Mouse (Mus musculus): ENCODE measurements around the gene Sec61a1. TPM values are rescaled to one million over a fixed set of nuclear protein-coding genes. Genes with fewer than 3 reads are reported as not detected.

Gene Sec61a1
- total RNA-seq, 2 experiments from 2014 or later = 129 to 138 TPM

DNA sequence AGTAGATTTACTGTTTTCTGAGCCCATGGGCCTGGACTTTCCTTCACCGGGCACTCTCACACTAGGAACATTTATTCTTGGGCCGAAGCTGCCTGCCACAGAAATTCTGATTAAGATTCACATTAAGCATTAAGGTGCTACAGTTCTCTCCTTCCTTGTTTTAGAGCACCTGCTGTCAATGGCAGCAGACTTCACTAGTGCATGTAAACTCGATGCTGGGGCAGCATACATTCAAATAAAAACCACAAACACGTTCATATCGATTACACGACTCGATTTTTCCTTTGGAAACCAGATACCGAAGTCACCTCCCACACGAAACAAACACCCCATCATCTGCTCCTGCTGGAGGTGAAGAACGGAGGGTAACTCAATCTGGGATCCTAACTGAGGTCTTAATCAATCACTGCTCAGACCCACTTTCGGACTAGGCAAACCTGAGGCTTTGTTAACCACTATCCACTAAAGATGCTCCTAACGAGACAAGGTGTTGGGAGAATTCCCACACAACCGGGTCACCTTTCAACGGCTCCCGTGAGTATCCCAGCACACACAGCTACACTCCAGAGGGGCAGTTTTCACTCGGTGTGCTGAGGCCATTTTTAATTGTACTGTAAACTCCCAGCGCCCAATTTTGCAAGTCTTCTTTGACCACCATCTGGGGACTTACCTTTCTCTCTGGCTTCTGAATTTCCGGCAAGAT, 853 bp downstream of the Sec61a1 start:
- DNase-seq (ENCODE audit: low spot score in 2 of 2) = no peak

DNA sequence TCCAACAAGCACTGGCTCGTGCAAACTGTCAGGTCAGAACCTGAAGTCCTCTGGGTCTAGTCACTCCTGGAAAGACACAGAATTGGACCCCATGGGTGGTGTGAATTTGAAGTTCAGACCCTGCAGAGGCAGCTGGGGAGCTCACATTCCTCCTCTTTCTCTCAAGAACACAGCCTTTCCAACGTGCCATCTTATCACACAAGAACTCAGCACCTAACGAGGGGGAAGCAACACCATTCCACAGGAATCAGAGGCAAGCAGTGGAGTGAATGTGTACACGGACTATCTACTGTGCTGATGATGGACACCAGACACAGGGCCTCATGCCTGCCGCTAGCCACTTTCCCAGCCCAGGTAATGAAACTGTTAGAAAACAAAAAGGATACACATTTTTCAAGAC, 2.0 kb downstream of the Sec61a1 start:
- no peak for DNase-seq (ENCODE audit: low spot score in 2 of 2)

DNA sequence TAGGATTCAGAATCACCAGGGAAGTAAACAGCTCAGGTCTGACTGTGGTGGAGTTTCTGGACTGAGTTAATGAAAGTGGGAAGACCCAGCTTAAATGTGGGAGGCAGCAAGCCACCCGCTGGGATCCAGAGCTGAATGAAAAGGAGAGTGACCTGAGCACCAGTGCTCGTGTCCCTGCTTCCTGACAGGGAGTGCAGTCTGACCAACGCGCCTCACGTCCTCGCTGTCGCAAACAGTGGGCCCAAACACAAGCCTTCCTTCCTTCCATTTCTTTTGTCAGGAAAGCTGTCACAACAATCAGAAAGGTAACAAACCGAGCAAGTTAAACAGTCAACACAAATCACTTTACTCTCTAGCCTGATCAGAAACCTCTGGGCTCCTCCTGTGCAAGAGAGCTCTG, 2.7 kb downstream of the Sec61a1 start:
- no peak for DNase-seq (ENCODE audit: low spot score in 2 of 2)

DNA sequence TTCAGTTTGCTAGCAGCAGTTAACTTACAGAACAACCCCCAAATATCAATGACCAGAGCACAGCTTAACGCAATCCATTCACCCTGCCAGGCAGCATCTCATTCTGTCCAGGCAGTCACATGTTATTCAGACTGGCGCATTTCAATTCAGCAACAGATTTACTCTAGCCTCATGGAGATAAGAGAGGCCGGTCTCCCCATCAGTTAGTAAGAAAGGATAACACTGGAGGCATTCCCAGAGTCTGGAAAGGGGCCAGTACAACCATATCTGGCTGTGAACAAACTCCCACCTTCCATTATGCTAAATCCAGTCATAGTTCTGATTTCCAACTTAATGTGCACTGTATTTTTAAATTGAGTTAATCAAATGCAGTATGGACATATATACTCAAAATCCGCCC, 4.2 kb downstream of the Sec61a1 start:
- peak; percentile 12 to 19 for DNase-seq (ENCODE audit: low spot score in 2 of 2)

DNA sequence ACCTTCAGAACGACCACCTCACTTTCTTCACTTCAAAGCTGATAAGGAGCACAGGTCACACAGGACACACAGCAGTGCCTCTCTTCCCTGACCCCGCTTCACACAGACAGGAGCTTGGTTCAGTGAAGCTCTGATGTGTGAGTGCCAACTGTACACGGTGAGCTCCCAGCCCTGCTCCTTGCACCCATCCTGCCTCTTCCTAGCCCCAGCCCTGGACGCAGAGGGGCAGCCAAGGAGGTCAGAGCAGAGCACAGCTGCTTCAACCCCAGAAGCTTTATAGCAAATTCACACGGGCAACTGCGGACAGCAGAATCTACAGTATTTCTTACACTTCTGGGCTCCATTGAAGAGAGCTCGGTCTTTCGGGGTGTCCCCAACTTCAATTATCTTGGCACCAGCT, 4.7 kb downstream of the Sec61a1 start:
- DNase-seq (ENCODE audit: low spot score in 2 of 2) = peak; percentile 1 to 8

DNA sequence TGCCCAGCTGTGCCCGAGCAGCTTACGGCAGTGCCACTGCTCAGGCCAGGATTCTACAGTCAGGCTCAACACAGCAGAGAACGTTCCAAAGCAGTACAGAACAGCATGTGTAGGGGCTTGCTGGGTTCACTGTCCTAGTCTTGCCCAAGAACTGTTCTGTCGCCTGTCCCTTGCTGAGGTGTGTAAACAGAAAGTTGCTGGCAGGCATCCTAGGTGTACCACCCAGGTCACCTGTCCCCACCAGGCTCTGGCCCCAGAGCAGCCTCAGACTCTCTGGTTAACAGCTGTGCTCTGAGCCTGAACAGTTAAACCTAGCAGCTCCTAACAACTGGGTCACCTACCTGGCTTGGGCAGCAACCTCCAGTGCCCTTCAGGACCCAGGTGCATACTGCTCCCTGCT, 15.7 kb downstream of the Sec61a1 start:
- no peak for DNase-seq (ENCODE audit: low spot score in 2 of 2)

DNA sequence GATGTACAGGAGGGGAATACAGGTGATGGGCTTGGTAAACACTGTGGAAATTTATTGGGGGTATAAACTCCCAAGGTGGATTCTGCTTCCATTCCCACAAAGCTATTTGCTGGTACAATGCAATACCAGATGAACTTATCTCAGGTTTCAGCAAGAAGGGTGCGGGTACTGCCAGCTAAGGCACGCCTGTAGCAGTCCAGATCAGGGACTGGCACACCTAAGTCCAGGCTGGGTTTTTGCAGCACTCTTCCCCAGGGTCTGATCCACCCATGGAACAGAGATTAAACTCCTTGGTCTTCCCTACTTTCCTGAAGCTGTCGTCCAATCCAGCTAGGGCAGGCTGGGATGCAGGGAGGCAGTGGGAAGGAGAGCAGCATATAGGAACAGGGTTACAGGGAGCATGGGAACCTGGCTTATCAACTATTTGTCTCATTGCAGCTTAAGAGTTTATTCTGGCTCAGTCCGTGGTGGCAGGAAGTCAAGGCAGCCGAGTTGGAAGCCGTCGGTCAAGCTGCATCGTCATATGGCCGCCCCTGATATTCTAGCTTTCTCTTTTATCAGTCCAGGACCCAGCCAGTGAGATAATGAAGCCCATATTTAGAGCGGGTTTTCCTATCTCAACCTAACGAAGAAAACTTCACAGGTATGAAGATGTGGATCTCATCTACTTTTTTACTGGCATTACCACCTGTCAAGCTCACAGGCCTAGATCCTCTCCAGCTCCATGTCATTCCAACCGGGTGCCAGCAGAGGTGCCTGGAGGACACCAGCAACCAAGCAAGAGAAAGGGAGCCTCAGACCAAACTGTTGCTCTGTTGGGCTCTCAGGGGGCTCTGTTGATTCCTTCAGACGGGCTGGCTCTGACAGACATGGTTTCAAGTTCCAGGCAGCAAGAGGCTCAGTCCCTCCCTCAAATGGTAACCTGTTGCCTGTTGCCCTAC, 16.4 kb downstream of the Sec61a1 start:
- DNase-seq (ENCODE audit: low spot score in 2 of 2) = no peak

DNA sequence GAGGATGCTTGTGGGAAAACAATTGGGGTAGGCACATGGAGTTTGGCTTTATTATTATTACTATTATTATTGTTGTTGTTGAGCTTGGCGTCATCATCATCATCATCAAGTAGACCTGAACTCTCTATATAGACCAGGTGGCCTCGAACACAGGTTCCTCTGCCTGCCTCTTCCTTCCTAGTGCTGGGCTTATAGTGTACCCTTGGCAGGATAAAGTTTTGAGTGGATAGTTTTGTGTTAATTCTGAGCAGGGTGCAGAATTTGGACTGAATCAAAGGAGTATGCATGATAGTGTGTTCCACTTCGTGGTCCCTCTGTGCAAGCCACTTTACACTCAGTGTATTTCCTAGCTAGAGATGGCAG, 18.3 kb downstream of the Sec61a1 start:
- no peak for DNase-seq (ENCODE audit: low spot score in 2 of 2)

DNA sequence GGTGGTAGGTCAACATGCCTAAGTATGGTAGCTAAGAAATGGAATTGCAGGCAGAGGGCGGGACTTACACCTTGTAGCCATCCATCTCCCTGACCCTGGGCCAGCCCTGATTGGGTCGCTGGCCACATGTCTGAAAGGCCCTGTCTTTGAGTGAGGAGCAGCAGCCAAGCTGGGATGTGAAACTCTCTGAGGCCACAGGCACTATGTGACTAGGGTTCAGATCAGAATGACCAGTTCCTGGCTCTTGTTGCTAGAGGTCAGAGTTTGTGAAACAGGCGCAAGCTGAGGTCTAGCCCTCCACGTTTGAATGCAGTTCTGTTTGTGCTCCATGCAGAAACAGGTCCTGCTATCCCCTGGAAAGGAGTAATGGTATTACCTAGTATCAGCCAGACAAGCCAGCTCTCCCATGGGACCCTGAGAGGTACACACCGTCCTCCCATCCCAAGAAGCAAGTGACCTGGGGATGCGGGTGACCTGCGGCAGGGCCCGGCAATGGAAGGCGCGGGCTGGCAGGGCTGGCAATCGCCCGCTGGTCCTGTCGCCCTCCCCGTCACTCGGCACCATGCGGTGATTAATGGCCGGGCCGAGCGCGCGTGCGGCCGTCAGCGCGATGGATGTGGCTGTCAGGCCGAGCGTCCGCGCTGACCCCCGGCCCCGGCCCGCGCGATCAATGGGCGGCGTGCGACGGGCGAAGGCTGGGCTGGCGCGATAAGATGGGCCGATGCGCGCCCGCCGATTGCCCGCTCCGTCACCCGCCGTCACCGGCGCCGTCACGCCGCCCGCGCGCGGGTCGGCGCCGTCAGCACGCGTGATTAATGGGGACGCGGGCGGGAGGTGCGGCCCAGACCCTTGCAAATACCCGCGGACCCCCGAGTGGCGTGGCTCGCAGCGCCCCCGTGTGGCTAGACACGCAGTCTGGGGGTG, 19.0 kb downstream of the Sec61a1 start:
- DNase-seq (ENCODE audit: low spot score in 2 of 2) = peak; percentile 83 to 86

DNA sequence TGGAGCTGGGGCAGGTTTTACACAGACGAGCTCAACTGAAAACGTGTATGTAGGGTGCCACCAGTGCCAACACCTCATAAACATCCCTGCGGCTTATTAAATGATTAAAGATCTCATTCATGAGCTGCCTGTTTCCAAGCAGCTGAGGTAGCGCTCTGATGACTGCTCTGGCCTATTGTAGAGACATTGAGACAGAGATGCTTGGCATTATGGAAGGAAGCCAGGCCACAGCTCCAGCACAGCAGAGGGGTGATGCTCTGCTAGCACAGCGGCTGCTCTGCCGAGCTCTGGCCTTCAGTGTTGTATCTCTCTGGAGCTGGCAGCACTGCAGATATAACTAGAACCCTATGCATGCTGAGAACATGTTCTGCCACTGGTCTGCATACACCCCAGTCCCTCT, 25.0 kb downstream of the Sec61a1 start:
- no peak for DNase-seq (ENCODE audit: low spot score in 2 of 2)

DNA sequence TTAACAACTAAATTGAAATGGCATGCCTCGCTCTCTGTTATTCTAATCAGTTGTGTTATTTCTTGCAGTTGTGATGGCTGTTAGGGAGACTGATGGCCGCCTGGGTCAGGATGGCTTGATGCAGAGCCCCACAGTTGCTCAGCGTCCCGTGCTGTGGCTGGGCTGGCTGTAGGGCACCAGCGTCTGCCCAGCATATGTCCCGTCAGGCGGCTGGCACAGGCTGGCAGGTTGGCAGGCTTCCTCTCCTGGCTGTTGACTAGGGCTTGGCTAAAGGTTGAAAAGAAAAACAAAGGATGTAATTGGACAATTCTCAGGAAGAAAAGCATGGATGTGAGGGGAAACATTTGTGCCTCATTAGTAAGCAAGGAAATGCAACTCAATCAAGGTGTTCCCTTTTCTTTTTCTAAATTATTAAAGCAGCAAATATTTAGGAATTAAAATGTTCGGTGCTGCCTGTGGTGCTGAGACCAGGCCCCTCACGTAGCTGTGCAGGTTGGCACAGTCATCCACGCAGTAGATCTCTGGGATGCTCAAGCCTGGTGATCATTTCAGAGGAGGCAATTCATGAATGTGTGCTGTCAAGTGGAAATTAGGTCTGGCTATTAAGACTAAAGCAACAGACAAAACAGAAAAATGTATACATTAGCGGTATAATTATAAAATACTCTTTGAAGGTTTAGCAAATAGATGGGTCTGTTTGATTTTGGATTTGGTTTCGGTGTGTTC, 27.9 kb downstream of the Sec61a1 start:
- DNase-seq (ENCODE audit: low spot score in 2 of 2) = peak; percentile 77 to 82

DNA sequence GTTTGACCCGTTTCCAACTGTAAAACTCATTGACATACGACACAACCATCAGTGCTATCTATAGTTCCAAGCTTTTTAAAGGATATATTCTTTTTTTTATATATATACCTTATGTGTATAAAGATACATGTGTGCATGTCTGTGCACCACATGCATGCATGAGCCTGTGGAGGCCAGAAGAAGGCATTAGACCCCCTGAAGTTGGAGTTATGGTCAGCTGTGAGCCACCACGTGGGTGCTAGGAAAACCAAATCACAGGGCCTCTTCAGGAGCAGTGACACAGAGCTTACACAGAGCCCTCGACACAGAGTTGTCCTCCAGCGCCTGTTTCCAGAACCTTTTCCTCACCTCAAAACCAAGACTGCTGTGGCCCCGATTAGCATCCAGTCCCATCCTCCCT, 28.9 kb downstream of the Sec61a1 start:
- no peak for DNase-seq (ENCODE audit: low spot score in 2 of 2)

DNA sequence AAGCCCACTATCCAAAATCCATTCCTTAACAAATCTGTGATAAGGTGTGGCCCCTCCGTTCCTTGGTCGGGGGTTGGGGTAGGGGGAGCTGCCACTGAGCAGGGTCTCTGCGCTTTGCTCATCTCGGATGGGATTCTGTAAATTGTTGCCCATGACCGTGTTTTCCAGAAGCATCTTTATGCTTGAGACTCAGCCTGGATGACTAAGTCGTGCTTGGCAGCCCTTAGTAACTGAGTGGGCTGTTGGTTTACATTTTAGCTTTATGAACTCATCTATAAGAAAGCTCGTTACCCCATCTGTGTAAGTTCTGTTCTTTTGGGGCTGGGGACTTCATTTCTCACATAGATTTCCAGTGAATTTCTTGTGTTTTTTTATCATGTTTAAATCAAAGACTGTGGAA, 29.7 kb downstream of the Sec61a1 start:
- no peak for DNase-seq (ENCODE audit: low spot score in 2 of 2)

DNA sequence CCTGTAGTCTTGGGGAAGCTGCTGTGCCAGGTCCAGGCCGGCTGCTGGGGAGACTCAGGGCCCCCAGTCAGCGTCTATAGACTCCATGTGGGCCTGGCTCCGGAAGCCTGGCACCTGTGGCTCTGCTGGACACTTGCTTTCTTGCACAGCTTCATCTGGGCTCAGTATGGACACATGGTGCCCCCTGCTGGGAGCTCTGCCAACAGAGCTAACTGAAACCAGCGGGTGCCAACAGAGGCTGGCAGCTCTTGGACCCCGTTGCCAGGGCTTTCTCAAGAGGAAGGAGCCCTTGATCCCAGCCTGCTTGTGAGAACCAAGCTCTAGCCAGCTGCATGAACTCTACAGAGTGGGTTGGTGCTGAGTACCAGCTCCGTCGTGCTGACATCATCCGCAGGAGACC, 31.8 kb downstream of the Sec61a1 start:
- peak; percentile 79 to 83 for DNase-seq (ENCODE audit: low spot score in 2 of 2)

DNA sequence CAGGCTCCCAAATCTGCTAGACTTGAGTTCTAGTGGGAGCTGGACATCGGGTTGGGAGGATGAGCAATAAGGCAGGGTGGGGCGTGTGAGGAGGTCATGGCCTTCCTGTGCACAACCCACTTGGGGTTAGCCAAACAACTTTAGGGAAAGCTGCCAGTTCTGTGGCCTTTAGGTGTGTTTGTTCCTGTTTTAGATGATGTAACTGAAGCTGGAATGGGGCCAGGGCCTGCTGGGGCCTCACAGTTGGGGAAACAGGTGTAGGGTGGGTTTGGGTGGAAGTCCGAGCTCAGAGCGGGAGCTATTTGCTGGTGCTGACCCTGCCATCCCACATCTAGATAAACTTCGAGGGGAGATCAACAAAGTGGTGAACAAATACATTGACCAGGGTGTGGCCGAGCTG, 33.3 kb downstream of the Sec61a1 start:
- DNase-seq (ENCODE audit: low spot score in 2 of 2) = no peak

DNA sequence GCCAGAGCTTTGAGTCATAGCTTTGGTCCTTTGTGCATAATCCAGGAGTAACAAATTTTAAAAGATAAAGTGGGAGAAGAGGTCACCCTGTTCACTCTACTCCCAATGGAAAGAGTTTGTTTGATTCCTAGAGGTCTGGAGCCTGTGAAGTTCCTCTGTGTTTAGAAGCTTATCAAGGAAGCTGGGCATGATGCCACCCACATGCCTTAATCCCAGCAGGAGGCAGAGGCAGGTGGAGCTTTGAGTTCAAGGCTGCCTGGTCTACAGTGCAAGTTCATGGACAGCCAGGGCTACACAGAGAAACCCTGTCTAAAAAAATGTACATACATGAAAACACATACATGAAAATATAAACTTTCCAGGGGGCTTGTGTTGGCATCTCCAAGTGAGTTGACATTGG, 34.8 kb downstream of the Sec61a1 start:
- peak in 1 of 2 experiments; percentile 8 for DNase-seq (ENCODE audit: low spot score in 2 of 2)

DNA sequence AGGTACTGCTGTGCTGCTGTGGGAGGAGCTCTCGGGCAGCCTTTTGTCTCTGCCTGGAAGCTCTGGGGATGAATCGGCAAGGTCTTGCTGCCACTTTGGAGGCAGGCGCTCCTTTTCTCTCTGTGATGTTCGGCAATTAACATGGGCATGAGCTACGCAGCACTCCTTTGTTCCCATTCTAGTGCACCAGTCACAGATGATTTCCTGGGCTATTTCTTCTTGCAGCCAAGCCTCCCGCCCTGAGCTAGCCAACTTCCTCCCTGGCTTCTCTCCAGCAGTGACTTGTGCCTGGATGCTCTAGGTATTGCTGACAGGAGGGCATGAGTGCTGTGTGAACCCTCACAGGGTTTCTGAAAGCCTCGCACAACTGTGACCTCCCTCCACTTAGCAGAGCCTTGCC, 35.6 kb downstream of the Sec61a1 start:
- peak in 1 of 2 experiments; percentile 38 for DNase-seq (ENCODE audit: low spot score in 2 of 2)

DNA sequence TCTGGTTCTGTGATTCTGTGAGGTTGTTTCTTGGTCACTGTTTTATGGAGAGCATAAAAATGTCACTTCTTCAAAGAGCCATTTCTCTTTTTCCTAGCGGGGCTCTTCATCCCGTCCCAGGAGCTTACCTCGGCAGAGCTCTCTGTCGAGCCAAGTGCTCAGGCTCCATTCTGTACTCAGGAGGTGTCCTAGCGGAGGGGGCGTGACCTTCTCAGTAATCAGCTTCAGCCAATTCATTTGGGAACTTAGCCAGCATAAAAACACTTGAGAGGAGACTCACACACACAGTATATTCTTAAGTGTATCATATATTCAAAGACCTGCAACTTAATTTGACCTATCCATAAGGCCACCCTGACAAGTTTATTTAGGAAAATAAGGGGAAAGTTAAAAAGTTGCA, 38.3 kb downstream of the Sec61a1 start:
- DNase-seq (ENCODE audit: low spot score in 2 of 2) = no peak

DNA sequence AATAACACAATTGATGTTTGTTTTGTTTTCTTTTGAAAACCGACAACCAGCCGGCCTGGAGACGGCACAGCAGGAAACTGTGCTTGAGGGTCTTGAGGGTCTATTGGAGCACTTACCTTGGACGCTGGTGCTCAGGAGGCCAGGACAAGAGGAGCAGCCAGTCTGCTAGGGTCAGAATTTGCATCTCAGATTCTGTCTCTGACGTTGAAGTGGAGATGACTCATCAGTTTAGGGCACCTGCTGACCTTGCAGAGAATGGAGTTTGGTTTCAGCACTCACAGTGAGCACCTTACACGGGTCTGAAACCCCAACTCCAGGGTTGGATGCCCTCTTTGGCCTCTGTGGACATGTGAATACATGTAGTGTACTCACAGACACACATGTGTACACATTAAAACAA, 48.8 kb downstream of the Sec61a1 start:
- DNase-seq (ENCODE audit: low spot score in 2 of 2) = no peak

DNA sequence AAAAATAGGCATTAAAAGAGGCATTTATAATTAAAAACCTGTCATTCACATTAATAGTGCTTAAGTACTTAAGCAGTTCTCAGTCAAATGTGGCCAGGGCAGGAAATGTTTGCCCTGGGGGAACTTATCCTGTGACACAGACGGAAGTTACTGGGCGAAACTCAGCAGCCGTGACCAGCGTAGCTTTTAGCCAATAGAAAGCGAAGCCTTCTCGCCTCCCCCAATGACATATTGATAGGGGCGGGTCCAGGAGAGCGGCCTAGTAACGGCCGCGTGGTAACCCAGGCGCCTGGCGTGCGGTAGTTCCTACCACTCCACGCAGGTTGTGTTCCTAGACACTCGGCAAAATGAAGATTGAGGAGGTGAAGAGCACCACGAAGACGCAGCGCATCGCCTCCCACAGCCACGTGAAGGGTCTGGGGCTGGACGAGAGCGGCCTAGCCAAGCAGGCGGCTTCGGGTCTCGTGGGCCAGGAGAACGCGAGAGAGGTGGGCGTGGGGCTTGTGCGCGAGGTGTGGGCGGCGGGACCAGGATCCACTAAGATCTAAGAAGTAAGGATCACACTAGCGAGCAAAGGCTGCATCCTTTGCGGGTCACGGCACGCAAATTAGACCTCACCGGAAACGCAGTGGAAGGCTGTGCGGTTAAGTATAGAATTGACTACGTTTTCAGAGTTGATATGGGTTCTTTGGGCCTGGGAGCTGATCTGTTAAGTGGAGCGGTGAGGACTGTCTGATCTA, 53.4 kb downstream of the Sec61a1 start, which contains the start of gene Ruvbl1:
Ruvbl1 (plus strand) TSS at position 229 of the 740 bp plus-strand sequence.
- peak; percentile 89 to 91 for DNase-seq (ENCODE audit: low spot score in 2 of 2)

Data from layer of hippocampus, postnatal 10 days (tissue).